Mouse (Mus musculus) limb, embryonic 11.5 days (tissue): ENCODE data around the gene Rom1. TPM values are rescaled to one million over a fixed set of nuclear protein-coding genes. Genes with fewer than 3 reads are reported as not detected.

Experiments
- ATAC-seq: fragments of 200-750 bp; cut with Nextera tagmentation; 2 replicates; pipeline ENCODE4 v1.8.0; 2017; ENCODE audit warnings: low read depth; ENCODE audit not compliant: insufficient number of reproducible peaks, low FRiP score, low TSS enrichment
- DNase-seq: peaks from one replicate; pipeline ENCODE4 v3.0.0-alpha.2; 2015; ENCODE audit warnings: low spot score
- H3K27ac ChIP-seq: fragments of 300-500 bp; sonication (generic); replicated peaks from 2 replicates; pipeline ENCODE4 v1.5.1; 2014; ENCODE audit warnings: low read depth, mild to moderate bottlenecking, low read length
- H3K27me3 ChIP-seq: fragments of 300-500 bp; sonication (generic); 2 replicates; pipeline ENCODE4 v1.6.1; 2014; ENCODE audit warnings: mild to moderate bottlenecking, low read length, mixed read lengths; ENCODE audit not compliant: control insufficient read depth, insufficient read depth
- H3K36me3 ChIP-seq: fragments of 300-500 bp; sonication (generic); 2 replicates; pipeline ENCODE4 v1.6.1; 2014; ENCODE audit warnings: mild to moderate bottlenecking, low read length, moderate library complexity, mixed read lengths; ENCODE audit not compliant: control insufficient read depth, insufficient read depth
- H3K4me1 ChIP-seq: fragments of 300-500 bp; sonication (generic); 2 replicates; pipeline ENCODE4 v1.6.1; 2014; ENCODE audit warnings: low read length, mixed read lengths; ENCODE audit not compliant: control insufficient read depth, insufficient read depth
- H3K4me2 ChIP-seq: fragments of 300-500 bp; sonication (generic); 2 replicates; pipeline ENCODE4 v1.6.1; 2014; ENCODE audit warnings: low read depth, mild to moderate bottlenecking, moderate library complexity; ENCODE audit not compliant: severe bottlenecking
- H3K4me3 ChIP-seq: fragments of 300-500 bp; sonication (generic); 2 replicates; pipeline ENCODE4 v1.5.1; 2014; ENCODE audit warnings: low read depth, low read length
- H3K9ac ChIP-seq: fragments of 300-500 bp; sonication (generic); 2 replicates; pipeline ENCODE4 v1.6.1; 2014; ENCODE audit warnings: mild to moderate bottlenecking, low read length
- H3K9me3 ChIP-seq: fragments of 300-500 bp; sonication (generic); 2 replicates; pipeline ENCODE4 v1.6.1; 2016; ENCODE audit warnings: low read length; ENCODE audit not compliant: control insufficient read depth
- WGBS: fragments of 180-500 bp; shearing (Covaris S2); extraction: QIAGEN DNeasy Blood & Tissue Kit; methylation state at CpG from one replicate; pipeline ENCODE4 v1.1.7; 2014; 5-methylcytosine and 5-hydroxymethylcytosine counted together
- polyA plus RNA-seq: library from polyadenylated mRNA; unstranded; fragments of >200 nt; fragmentation: Nextera tagmentation; extraction: Ambion mirVana; gene quantifications from 2 replicates; pipeline ENCODE4 v1.2.1, GENCODE M21; 2014

Rom1 gene
- polyA plus RNA-seq, 1 experiment from 2014 or later: 1.4 TPM

DNA sequence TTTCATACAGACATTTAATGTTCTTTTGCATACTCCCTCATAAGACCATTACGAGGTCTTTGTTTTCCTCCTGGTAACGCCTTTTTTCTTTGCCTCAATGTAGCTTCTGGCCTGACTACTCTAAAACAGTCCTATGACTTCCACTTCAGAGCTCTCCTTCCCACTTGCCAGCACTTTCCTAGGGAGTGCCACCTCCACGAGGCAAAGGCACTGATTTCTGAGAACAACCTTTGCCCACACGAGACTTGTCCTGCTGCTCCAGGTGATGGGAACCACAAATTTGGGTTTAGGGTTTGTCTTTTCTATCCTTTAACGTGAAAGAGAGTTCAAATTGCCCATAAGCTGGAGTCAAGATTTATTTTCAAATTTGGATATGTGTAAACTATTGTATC, 37.0 kb upstream of the Rom1 start:
- 44% methylated on average over 5 of the region's 5 CpGs for WGBS

DNA sequence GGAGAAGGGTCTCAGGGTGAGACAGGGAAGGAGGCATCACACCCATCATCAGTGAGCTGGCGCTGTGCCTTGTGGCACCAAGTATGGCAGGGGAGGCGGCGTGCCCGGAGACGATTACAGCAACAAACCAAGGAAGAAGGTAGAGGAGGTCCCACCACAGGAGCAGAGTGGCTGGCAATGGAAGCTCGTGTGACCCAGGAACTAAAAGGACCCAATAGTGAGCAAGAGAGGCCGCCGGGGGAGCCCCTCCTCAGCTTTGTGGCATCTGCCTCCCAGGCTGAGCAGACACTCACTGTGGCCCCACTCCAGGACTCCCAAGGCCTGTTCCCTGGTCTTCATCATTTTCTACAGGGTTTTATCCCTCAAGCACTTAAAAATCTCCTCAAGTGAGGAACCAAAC, 36.6 kb upstream of the Rom1 start:
- Histone ChIP-seq H3K36me3 (peaks cover 36% of the 10 kb centered on the region), H3K27ac (no peak overlapping the region), H3K4me2 (peak overlapping the region; percentile 49), H3K9ac (peak overlapping the region; percentile 62), H3K4me1 (peaks cover 6% of the 10 kb centered on the region; the same call in 1 of the 2 replicates), H3K4me3 (peak overlapping the region; percentile 37), H3K27me3 (no peaks in the 10 kb centered on the region), H3K9me3 (no peaks in the 10 kb centered on the region)
- no peak for DNase-seq
- no peak for ATAC-seq
- WGBS: 82% methylated on average over 8 of the region's 8 CpGs

More for the DNA sequence above, 37.0 kb upstream of the Rom1 start:
- Histone ChIP-seq H3K9ac (peak overlapping the region; percentile 62), H3K4me3 (peak overlapping the region; percentile 37), H3K4me2 (peak overlapping the region; percentile 49), H3K36me3 (peaks cover 38% of the 10 kb centered on the region), H3K27me3 (no peaks in the 10 kb centered on the region), H3K4me1 (peaks cover 6% of the 10 kb centered on the region; the same call in 1 of the 2 replicates), H3K9me3 (no peaks in the 10 kb centered on the region), H3K27ac (peak overlapping the region; percentile 70)
- DNase-seq: no peak
- no peak for ATAC-seq

GRCm38 (mm10) chr19:8965075-8965474, 35.9 kb upstream of the Rom1 start:
- ATAC-seq (no peak), DNase-seq (no peak)
- 89% methylated on average over 11 of the region's 11 CpGs for WGBS
- Histone ChIP-seq H3K4me2 (peak overlapping the region; percentile 49; the same call in 1 of the 2 replicates), H3K27ac (no peak overlapping the region), H3K9me3 (no peaks in the 10 kb centered on the region), H3K27me3 (no peaks in the 10 kb centered on the region), H3K4me1 (peaks cover 6% of the 10 kb centered on the region; the same call in 1 of the 2 replicates), H3K4me3 (no peak overlapping the region), H3K9ac (no peak overlapping the region; the same call in 1 of the 2 replicates), H3K36me3 (peaks cover 32% of the 10 kb centered on the region)

DNA sequence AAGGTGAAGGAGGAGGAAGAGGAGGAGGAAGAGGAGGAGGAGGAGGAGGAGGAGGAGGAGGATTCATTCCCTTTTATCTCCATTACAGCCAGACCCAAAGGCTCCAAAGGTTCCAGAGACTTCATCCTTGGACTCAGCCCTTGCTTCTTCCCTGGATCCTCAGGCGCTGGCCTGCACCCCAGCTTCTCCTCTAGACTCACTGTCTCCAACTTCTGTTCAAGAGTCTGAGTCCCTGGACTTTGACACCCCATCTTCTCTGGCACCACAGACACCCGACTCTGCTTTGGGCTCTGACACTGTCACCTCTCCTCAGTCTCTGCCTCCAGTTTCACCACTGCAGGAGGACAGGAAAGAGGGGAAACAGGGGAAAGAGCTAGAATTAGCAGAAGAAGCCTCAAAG, 33.1 kb upstream of the Rom1 start:
- ATAC-seq (no peak), DNase-seq (no peak)
- H3K4me1 ChIP-seq: peaks cover 6% of the 10 kb centered on the region; the same call in 1 of the 2 replicates
- H3K9me3 ChIP-seq: no peaks in the 10 kb centered on the region
- H3K36me3 ChIP-seq: peaks cover 35% of the 10 kb centered on the region
- H3K4me2 ChIP-seq: no peak overlapping the region
- H3K27me3 ChIP-seq: no peaks in the 10 kb centered on the region
- no peak overlapping the region for H3K9ac ChIP-seq
- no peak overlapping the region for H3K4me3 ChIP-seq
- 94% methylated on average over 2 of the region's 2 CpGs for WGBS
- H3K27ac ChIP-seq: no peak overlapping the region

GRCm38 (mm10) chr19:8954171-8954570, 25.0 kb upstream of the Rom1 start:
- DNase-seq: no peak
- Histone ChIP-seq H3K4me1 (peaks cover 6% of the 10 kb centered on the region; the same call in 1 of the 2 replicates), H3K9me3 (no peaks in the 10 kb centered on the region), H3K9ac (peak overlapping the region; percentile 71), H3K4me3 (peak overlapping the region; percentile 56), H3K27me3 (no peaks in the 10 kb centered on the region), H3K27ac (peak overlapping the region; percentile 10; the same call in 1 of the 2 replicates), H3K4me2 (peak overlapping the region; percentile 82), H3K36me3 (peaks cover 22% of the 10 kb centered on the region)
- ATAC-seq: no peak
- WGBS: 11% methylated on average over 9 of the region's 9 CpGs

- H3K4me1 ChIP-seq: peaks cover 6% of the 10 kb centered on the region; the same call in 1 of the 2 replicates
- H3K9ac ChIP-seq: peak within 1 kb of the TSS; percentile 71
- 4% methylated on average over 46 of the region's 46 CpGs for WGBS
- peak within 1 kb of the TSS; percentile 56 for H3K4me3 ChIP-seq
- no peaks in the 10 kb centered on the region for H3K9me3 ChIP-seq
- peak; percentile 89 for ATAC-seq
- peak within 1 kb of the TSS; percentile 82 for H3K4me2 ChIP-seq
- peak; percentile 94 for DNase-seq
- no peaks in the 10 kb centered on the region for H3K27me3 ChIP-seq
- peaks cover 26% of the 10 kb centered on the region for H3K36me3 ChIP-seq
- H3K27ac ChIP-seq: peak within 1 kb of the TSS; percentile 36; the same call in 1 of the 2 replicates
Observed at GRCm38 (mm10) chr19:8953135-8954039, 24.2 kb upstream of the Rom1 start, which contains the start of gene Tut1. TSS of gene Tut1 (plus strand) at chr19:8953847.

DNA sequence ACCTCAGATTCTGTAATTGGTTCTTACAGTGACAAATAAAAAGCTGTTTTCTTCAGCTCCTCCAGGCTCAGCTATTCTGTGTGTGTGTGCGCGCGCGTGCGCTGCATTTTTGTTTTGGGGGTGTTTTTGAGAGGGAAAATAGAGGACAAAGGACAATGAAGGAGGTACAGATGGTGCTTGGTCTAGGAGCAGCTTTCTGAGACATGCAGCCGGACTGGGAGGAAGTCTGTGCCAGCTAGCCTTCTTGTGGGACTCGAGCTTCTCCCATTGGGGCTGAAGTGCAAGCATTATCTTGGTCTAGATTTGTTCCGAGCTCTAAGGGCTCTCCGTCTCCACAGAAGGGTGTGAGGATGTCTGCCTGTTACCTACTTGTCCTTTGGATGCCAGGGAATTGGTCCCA, 23.1 kb upstream of the Rom1 start:
- no peak for ATAC-seq
- Histone ChIP-seq H3K9me3 (no peaks in the 10 kb centered on the region), H3K27ac (no peak overlapping the region), H3K4me1 (peaks cover 6% of the 10 kb centered on the region; the same call in 1 of the 2 replicates), H3K27me3 (no peaks in the 10 kb centered on the region), H3K9ac (0 out of 2 replicates have a peak overlapping the region, but pooled peaks have one; percentile 14), H3K4me2 (no peak overlapping the region), H3K4me3 (no peak overlapping the region), H3K36me3 (peaks cover 34% of the 10 kb centered on the region)
- WGBS: 95% methylated on average over 9 of the region's 9 CpGs
- no peak for DNase-seq

GRCm38 (mm10) chr19:8950190-8950589, 21.0 kb upstream of the Rom1 start:
- WGBS: 91% methylated on average over 5 of the region's 5 CpGs
- H3K9me3 ChIP-seq: no peaks in the 10 kb centered on the region
- H3K4me3 ChIP-seq: no peak overlapping the region
- H3K4me1 ChIP-seq: peaks cover 6% of the 10 kb centered on the region; the same call in 1 of the 2 replicates
- peaks cover 50% of the 10 kb centered on the region for H3K36me3 ChIP-seq
- H3K27ac ChIP-seq: no peak overlapping the region
- no peak overlapping the region for H3K9ac ChIP-seq
- ATAC-seq (no peak), DNase-seq (no peak)
- H3K4me2 ChIP-seq: no peak overlapping the region
- no peaks in the 10 kb centered on the region for H3K27me3 ChIP-seq
